Mouse (Mus musculus) cerebellum, postnatal 36 days (tissue): Measurements from ENCODE around the gene Spag16.
"Not testable (repeated sequence)": the region's sequence is repeated elsewhere in the genome, so short reads cannot be mapped to it uniquely, and the experiment has no call there.

ENCODE experiments used
- DNase-seq, 2 experiments: peaks; one replicate each; pipeline ENCODE4 v3.0.0; 2021 to 2022; ENCODE audit warnings: mixed read lengths in 2 of 2

Spag16 gene

DNA sequence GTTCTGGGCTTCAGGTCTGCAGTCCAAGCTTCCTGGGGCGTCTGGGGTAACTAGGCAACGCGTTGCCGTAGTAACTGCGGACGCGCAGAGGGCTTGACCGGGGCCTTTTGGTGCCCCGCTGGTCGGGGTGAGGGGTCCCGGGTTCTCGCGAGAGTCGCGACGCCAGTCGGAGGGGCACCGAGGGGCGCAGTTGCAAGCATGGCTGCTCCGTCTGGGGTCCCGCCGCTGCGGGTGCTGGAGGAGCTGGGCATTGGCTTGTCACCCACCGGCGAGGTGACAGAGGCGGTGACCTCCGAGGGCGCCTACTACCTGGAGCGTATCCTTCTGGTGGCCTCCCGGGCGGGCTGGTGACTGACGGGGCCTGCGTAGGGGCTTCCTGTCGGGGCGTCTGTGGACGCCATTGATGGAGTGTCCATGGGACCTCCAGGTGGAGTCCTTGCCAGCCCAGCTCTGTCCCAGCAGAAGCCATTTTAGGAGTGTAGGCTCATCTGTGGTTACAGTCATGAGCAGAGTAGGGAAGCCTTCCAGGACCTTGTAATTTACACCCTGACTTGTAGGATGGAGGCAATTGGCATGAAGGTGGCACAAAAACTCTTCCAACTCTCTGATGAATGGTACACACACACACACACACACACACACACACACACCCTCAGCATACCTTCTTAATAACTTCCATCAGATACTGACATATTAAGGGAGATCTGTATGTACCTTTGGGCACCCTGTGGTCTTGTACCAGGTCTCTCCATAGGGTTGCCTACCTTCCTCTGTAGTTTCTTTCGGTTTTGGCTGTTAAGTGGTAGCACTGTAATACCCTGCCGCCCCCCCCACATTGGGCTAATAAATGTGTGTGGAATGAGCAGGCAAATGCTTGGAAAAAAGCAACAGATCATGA is at the start of gene Spag16:
Gene Spag16, plus strand, starts transcription at position 165 of the 898 bp plus-strand sequence.
- peak; percentile 7 to 8 for DNase-seq

DNA sequence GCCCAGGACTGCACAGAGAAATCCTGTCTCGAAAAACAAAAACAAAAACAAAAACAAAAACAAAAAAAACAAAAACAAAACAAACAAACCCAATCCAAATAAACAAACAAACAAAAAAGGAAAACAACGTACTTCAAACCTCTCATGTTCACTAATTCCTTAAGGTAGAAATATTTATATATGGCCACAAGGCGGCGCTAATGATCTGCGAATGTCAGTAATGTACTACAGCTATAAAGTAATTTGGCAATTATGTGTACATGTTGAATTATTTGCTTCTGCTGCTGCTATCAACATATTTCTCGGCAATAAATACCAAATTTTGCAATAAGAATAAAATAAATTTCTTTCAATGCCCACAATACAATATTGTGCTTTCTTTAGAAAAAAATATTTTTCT is 41.6 kb upstream of the Spag16 start:
- DNase-seq = peak; percentile 25 to 47

DNA sequence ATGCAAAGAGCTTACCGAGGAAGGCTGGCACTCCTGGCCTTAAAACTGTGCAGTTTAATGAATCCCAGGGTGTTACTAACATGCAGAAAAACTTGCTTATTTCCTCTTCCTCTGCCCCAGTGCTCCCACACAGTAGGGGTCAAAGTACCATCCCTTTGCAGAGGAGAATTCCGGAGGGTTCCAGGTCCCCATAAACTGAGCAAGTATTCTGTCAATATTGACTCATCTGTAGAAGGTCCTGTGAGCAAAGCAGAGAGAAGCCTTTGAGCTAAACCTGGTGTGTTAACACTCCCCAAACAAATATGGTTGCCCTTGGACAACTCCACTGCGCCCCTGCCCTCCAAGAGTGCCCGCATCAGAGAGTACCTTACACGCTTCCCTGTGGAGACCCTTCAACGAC is 40.1 kb upstream of the Spag16 start:
- no peak for DNase-seq

GRCm38 (mm10) chr1:69787379-69787778 is 39.4 kb upstream of the Spag16 start:
- no peak for DNase-seq

DNA sequence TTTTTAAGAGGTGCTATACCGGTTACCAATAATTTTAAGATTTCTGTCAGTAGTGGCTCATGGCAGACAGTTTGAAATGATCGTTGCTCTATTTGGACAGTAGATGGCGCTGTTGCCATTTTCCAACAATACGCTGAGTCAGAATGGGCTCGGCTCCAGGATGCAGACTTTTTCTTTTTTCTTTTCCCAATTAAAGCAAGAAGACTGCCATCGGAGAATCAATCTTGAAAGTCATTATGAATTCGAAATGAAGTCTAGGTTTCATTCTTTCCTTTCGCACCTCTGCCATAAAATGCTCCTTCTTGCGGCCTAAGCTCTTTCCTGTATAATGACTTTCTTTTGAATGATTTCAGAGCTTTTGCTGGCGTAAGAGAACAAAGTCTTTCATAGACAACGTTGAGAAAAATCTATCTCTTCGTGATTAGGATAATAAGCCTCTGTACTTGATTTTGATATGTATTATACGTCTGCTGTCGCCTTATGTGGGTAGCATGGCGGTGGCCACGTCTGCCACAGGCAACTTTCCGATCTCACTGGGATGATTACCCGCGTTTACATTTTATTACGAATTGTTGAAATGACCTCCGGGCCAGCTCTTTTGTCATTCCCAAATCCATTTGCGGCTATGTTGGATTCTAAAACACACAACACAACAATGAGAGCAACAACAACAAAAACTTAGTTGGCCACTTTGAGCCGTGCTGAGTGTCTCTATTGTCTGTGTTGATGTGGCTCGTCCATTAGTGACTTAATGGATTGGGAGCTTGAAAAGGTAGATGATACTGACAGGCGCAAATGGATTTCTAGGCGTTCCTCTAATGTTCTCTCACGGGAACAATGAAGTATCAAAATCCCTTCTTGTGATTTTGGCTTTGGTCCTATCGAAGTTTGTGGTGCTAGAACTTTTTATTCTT is 36.2 kb upstream of the Spag16 start:
- DNase-seq = peak; percentile 37 to 62

GRCm38 (mm10) chr1:69798948-69799565 is 27.7 kb upstream of the Spag16 start:
- no peak for DNase-seq

GRCm38 (mm10) chr1:69810161-69810560 is 16.6 kb upstream of the Spag16 start:
- DNase-seq = no peak

- not testable (repeated sequence) for DNase-seq
Observed at GRCm38 (mm10) chr1:69825635-69826034, 1.1 kb upstream of the Spag16 start.

- DNase-seq = no peak
Observed at GRCm38 (mm10) chr1:69828872-69829479, 2.2 kb downstream of the Spag16 start.

GRCm38 (mm10) chr1:69830586-69830985 is 3.8 kb downstream of the Spag16 start:
- no peak for DNase-seq

DNA sequence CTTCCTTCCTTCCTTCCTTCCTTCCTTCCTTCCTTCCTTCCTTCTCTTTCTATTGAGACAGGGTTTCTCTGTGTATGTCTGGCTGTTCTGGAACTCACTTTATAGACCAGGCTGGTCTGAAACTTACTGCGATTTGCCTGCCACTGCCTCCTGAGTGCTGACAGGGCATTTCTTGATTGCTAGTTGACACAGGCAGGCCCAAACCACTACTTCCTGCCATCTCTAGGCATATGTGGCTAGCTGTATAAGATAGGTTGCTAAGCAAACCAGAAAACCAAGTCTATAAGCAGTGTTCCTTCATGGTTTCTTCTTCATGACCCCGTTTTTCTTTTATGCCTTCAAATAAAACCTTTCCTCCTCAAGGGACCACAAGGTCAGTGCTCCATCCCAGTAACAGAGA is 4.2 kb downstream of the Spag16 start:
- no peak for DNase-seq

DNA sequence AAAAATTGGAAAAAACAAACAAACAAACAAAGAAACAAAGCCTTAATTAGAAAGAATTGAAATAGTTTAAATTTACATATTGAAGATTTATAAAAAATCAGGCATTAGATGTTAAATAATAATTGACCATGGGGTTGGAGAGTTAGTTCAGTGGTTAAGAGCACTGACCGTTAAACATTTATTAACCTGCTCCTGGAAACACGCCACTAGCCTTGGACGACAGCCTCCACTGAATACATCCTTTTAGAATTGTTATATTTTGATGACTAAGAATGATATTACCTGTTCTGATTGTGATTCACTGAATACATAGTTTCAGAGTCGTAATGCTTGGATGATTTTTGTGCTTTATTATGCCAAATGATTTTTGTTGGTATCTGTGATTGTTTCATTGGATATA is 6.7 kb downstream of the Spag16 start:
- DNase-seq = not testable (repeated sequence)

- no peak for DNase-seq
Observed at GRCm38 (mm10) chr1:69853436-69853835, 26.7 kb downstream of the Spag16 start.

GRCm38 (mm10) chr1:69867776-69868175 is 41.0 kb downstream of the Spag16 start:
- DNase-seq = no peak

DNA sequence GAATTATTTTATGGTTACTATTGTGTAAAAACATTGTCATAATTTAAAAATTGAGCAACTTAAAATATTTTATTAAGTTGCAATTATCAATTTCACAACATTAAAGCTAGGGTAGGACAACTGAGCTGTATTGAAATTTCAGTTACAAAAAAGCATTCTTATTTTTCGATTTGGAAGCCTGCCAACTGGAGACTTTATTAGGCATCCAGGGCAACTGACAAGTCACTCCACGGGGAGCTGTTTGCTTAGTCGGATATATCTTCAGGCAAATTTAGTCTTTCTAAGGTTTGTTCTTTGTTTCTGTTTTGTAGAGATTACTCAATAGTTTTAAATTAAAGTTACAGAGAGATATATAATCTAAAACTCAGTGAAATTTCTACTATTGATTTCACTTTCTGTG is 129.8 kb downstream of the Spag16 start:
- DNase-seq = no peak

DNA sequence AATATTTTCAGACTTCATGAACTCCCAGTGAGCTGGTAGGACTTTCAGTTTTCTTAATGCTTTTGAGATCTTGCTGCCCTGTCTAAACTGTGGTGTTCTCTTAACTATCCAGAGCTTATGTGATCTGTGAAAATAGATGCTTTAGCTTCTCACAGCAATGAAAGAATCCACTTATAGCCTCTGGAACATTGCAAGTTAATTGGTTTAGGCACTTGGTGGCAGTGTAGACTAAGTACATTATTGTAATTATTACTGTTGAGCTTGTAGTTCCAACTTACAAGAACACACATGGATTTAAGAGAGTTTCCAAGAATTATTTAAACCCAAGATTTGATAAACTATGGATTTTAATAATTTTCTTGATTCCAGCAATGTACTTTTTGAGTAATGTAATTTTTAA is 170.1 kb downstream of the Spag16 start:
- DNase-seq = no peak

- DNase-seq = no peak
Observed at GRCm38 (mm10) chr1:70012991-70013390, 186.2 kb downstream of the Spag16 start.

- no peak for DNase-seq
Observed at GRCm38 (mm10) chr1:70037384-70037783, 210.6 kb downstream of the Spag16 start.

DNA sequence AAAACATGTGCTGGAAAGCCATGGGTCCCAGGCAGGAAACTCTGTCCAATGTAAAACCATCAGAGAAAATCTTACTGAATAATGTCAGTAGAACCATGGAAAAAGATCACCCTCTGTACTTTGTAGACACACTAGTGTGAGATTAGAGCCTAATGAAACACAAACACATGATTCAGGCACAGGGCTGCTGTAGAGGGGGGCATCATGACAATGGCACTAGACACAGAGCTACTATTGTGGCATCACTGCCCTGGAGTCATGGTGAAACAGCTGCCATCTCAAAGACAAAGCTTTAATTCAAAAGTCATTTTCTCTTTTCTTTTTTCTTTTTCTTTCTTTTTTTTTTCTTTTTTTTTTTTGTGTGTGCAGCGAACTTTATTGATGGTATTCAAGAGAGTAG is 240.6 kb downstream of the Spag16 start:
- no peak for DNase-seq

GRCm38 (mm10) chr1:70073440-70073839 is 246.7 kb downstream of the Spag16 start:
- no peak for DNase-seq

DNA sequence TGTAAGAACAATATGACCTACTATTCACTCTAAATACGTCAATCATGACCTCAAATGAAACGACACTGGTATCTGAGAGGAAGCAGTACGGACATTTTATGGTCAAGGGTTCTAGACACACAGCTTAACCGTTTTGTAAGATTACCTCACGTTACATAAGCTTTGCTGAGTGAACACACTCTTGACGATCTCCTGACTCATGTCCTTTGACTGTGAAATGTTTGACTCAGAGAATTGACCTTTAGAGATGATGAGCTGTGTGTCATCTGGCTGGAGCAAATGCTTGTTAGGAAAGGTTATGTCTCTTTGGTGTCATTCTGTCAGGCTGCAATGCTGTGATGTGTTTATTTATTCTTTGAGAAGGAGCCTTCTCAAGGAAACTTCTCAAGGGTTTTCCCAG is 252.0 kb downstream of the Spag16 start:
- DNase-seq = no peak

- DNase-seq = no peak
Observed at GRCm38 (mm10) chr1:70082208-70082878, 255.6 kb downstream of the Spag16 start.
